Mouse (Mus musculus) neural tube, embryonic 15.5 days (tissue): Measurements from ENCODE around the gene Zmiz2. TPM values are rescaled to one million over a fixed set of nuclear protein-coding genes. Genes with fewer than 3 reads are reported as not detected.
"Not testable (repeated sequence)": the region's sequence is repeated elsewhere in the genome, so short reads cannot be mapped to it uniquely, and the experiment has no call there.

Source experiments
- ATAC-seq: fragments of 200-750 bp; cut with Nextera tagmentation; 2 replicates; pipeline ENCODE4 v1.8.0; 2017; ENCODE audit warnings: mild to moderate bottlenecking, moderate TSS enrichment, moderate library complexity; ENCODE audit not compliant: low FRiP score
- H3K27ac ChIP-seq: fragments of 300-500 bp; sonication (generic); replicated peaks from 2 replicates; pipeline ENCODE4 v1.5.1; 2015; ENCODE audit warnings: mild to moderate bottlenecking, inconsistent platforms
- H3K27me3 ChIP-seq: fragments of 300-500 bp; sonication (generic); replicated peaks from 2 replicates; pipeline ENCODE4 v1.6.1; 2015; ENCODE audit warnings: inconsistent platforms
- H3K36me3 ChIP-seq: fragments of 300-500 bp; sonication (generic); 2 replicates; pipeline ENCODE4 v1.6.1; 2015; ENCODE audit warnings: inconsistent platforms
- H3K4me1 ChIP-seq: fragments of 300-500 bp; sonication (generic); 2 replicates; pipeline ENCODE4 v1.6.1; 2015; ENCODE audit warnings: inconsistent platforms
- H3K4me2 ChIP-seq: fragments of 300-500 bp; sonication (generic); 2 replicates; pipeline ENCODE4 v1.6.1; 2015; ENCODE audit warnings: inconsistent platforms, mild to moderate bottlenecking, moderate library complexity
- H3K4me3 ChIP-seq: fragments of 300-500 bp; sonication (generic); replicated peaks from 2 replicates; pipeline ENCODE4 v1.5.1; 2015; ENCODE audit warnings: mild to moderate bottlenecking, inconsistent platforms
- H3K9ac ChIP-seq: fragments of 300-500 bp; sonication (generic); replicated peaks from 2 replicates; pipeline ENCODE4 v1.6.1; 2015; ENCODE audit warnings: mild to moderate bottlenecking, inconsistent platforms
- H3K9me3 ChIP-seq: fragments of 300-500 bp; sonication (generic); replicated peaks from 2 replicates; pipeline ENCODE4 v1.6.1; 2016; ENCODE audit warnings: inconsistent platforms
- whole genome bisulfite sequencing: fragments of 180-500 bp; shearing (Covaris S2); methylation state at CpG from one replicate; pipeline ENCODE4 v1.1.7; 2015; ENCODE audit warnings: mixed read lengths; 5-methylcytosine and 5-hydroxymethylcytosine counted together
- polyA plus RNA-seq: library from polyadenylated mRNA; unstranded; fragments of >200 nt; fragmentation: Nextera tagmentation; extraction: Ambion mirVana; gene quantifications from 2 replicates; pipeline ENCODE4 v1.2.1, GENCODE M21; 2015

Gene Zmiz2
- polyA plus RNA-seq = 24.8 and 28.3 TPM in 2 replicates

- Histone ChIP-seq H3K9me3 (no peaks in the 10 kb centered on the region), H3K27me3 (no peaks in the 10 kb centered on the region), H3K27ac (peak within 1 kb of the TSS; percentile 94), H3K36me3 (peaks cover 12% of the 10 kb centered on the region), H3K9ac (peak within 1 kb of the TSS; percentile 97), H3K4me2 (peak within 1 kb of the TSS; percentile 64), H3K4me3 (peak within 1 kb of the TSS; percentile 87), H3K4me1 (peaks cover 27% of the 10 kb centered on the region)
- peak; percentile 98 for ATAC-seq
- 6% methylated on average over 51 of the region's 60 CpGs for WGBS
These were observed at the start of gene Zmiz2 for GRCm38 (mm10) chr11:6388726-6389413. Gene Zmiz2 (plus strand): TSS chr11:6389074.

GRCm38 (mm10) chr11:6345956-6346355, 42.9 kb upstream of the Zmiz2 start:
- H3K4me2 ChIP-seq = no peak overlapping the region
- no peak overlapping the region for H3K4me3 ChIP-seq
- H3K27me3 ChIP-seq = no peaks in the 10 kb centered on the region
- no peak overlapping the region for H3K27ac ChIP-seq
- H3K4me1 ChIP-seq = no peaks in the 10 kb centered on the region
- 98% methylated on average over 4 of the region's 4 CpGs for WGBS
- no peak overlapping the region for H3K9ac ChIP-seq
- no peaks in the 10 kb centered on the region for H3K9me3 ChIP-seq
- H3K36me3 ChIP-seq = peaks cover 92% of the 10 kb centered on the region
- ATAC-seq = no peak

DNA sequence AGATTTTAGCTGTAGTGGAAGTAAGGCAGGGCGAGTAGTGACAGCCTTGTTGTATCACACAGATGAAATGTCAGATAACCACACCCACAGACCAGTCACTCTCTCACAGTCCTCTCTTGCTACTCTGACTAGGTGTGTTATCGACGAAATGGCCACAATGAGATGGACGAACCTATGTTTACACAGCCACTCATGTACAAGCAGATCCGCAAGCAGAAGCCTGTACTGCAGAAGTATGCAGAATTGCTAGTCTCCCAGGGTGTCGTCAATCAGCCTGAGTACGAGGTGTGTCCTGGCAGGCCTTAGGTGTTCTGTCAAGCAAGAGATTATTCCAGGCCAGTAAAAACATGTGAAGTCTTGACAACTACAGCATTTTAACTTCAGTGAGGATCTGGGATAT, 41.9 kb upstream of the Zmiz2 start:
- no peak overlapping the region for H3K4me2 ChIP-seq
- no peaks in the 10 kb centered on the region for H3K4me1 ChIP-seq
- H3K36me3 ChIP-seq = peaks cover 89% of the 10 kb centered on the region
- no peaks in the 10 kb centered on the region for H3K9me3 ChIP-seq
- no peaks in the 10 kb centered on the region for H3K27me3 ChIP-seq
- ATAC-seq = no peak
- H3K9ac ChIP-seq = no peak overlapping the region
- WGBS = 93% methylated on average over 7 of the region's 7 CpGs
- no peak overlapping the region for H3K4me3 ChIP-seq
- H3K27ac ChIP-seq = no peak overlapping the region

DNA sequence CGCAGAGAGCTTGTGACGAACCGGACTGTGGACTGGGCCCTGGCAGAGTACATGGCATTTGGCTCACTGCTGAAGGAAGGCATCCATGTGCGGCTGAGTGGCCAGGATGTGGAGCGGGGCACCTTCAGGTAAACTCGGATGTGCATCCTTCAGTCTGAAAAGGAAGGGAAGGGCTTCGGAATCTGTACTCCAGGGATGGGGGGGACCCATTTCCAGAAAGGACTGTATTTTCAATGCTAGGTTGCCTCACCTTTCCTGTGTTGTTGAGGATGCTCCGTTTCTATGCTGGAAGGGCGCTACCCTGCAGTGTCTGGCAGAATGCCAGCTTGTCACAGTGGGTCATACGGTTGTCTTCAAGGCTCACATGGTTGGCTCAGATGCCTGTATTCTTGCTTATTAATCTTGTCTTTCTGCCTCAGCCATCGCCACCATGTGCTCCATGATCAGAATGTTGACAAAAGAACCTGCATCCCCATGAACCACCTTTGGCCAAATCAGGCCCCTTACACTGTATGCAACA, 40.1 kb upstream of the Zmiz2 start:
- Histone ChIP-seq H3K27me3 (no peaks in the 10 kb centered on the region), H3K4me3 (no peak overlapping the region), H3K9me3 (no peaks in the 10 kb centered on the region), H3K27ac (no peak overlapping the region), H3K36me3 (peaks cover 91% of the 10 kb centered on the region), H3K9ac (no peak overlapping the region), H3K4me2 (no peak overlapping the region), H3K4me1 (no peaks in the 10 kb centered on the region)
- ATAC-seq = no peak
- 86% methylated on average over 11 of the region's 11 CpGs for WGBS

DNA sequence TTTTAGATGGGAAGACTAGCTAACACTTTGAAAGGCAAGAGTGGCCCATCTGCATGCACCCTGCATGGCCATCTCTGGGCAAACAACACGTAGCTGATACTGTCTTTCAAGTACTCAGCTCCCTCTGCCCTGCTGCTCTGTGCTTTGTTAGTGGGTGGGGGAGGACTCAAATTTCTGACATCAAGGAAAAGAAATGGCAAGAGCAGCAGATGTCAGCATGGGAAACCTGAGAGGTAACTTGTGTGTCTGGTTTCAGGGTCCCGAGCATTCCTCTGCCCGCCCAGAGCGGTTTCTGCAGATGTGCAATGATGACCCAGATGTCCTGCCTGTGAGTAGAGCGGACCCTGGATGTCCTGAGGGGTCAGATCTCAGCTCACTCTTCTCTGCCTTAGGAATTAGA, 39.3 kb upstream of the Zmiz2 start:
- Histone ChIP-seq H3K36me3 (peaks cover 88% of the 10 kb centered on the region), H3K4me1 (no peaks in the 10 kb centered on the region), H3K9ac (no peak overlapping the region), H3K4me2 (no peak overlapping the region), H3K27me3 (no peaks in the 10 kb centered on the region), H3K4me3 (no peak overlapping the region), H3K9me3 (no peaks in the 10 kb centered on the region), H3K27ac (no peak overlapping the region)
- ATAC-seq = no peak
- WGBS = 97% methylated on average over 5 of the region's 5 CpGs

GRCm38 (mm10) chr11:6355106-6355505, 33.8 kb upstream of the Zmiz2 start:
- Histone ChIP-seq H3K27ac (no peak overlapping the region), H3K9me3 (no peaks in the 10 kb centered on the region), H3K9ac (no peak overlapping the region), H3K36me3 (peaks cover 65% of the 10 kb centered on the region), H3K4me3 (no peak overlapping the region), H3K4me2 (no peak overlapping the region), H3K27me3 (no peaks in the 10 kb centered on the region), H3K4me1 (no peaks in the 10 kb centered on the region)
- no peak for ATAC-seq
- 89% methylated on average over 4 of the region's 4 CpGs for WGBS

GRCm38 (mm10) chr11:6364581-6365275, 24.1 kb upstream of the Zmiz2 start:
- Histone ChIP-seq H3K4me1 (no peaks in the 10 kb centered on the region), H3K4me3 (no peak overlapping the region), H3K27ac (no peak overlapping the region), H3K27me3 (no peaks in the 10 kb centered on the region), H3K4me2 (no peak overlapping the region), H3K9me3 (no peaks in the 10 kb centered on the region), H3K9ac (no peak overlapping the region), H3K36me3 (no peaks in the 10 kb centered on the region)
- no peak for ATAC-seq
- WGBS = 91% methylated on average over 9 of the region's 9 CpGs

- no peaks in the 10 kb centered on the region for H3K9me3 ChIP-seq
- no peaks in the 10 kb centered on the region for H3K36me3 ChIP-seq
- no peaks in the 10 kb centered on the region for H3K4me1 ChIP-seq
- H3K9ac ChIP-seq = no peak overlapping the region
- peak; percentile 79; the same call in 1 of the 2 replicates for ATAC-seq
- H3K27me3 ChIP-seq = no peaks in the 10 kb centered on the region
- H3K4me3 ChIP-seq = no peak overlapping the region
- H3K4me2 ChIP-seq = no peak overlapping the region
- WGBS = 21% methylated on average over 11 of the region's 11 CpGs
- H3K27ac ChIP-seq = no peak overlapping the region
These were observed 23.0 kb upstream of the Zmiz2 start for GRCm38 (mm10) chr11:6365885-6366284.

- Histone ChIP-seq H3K4me3 (no peak overlapping the region), H3K9ac (no peak overlapping the region), H3K4me2 (no peak overlapping the region), H3K36me3 (no peaks in the 10 kb centered on the region), H3K27me3 (no peaks in the 10 kb centered on the region), H3K9me3 (no peaks in the 10 kb centered on the region), H3K4me1 (no peaks in the 10 kb centered on the region), H3K27ac (no peak overlapping the region)
- ATAC-seq = no peak; the same call in 1 of the 2 replicates
- WGBS = 75% methylated on average over 6 of the region's 6 CpGs
These were observed 22.4 kb upstream of the Zmiz2 start for GRCm38 (mm10) chr11:6366434-6366833.

DNA sequence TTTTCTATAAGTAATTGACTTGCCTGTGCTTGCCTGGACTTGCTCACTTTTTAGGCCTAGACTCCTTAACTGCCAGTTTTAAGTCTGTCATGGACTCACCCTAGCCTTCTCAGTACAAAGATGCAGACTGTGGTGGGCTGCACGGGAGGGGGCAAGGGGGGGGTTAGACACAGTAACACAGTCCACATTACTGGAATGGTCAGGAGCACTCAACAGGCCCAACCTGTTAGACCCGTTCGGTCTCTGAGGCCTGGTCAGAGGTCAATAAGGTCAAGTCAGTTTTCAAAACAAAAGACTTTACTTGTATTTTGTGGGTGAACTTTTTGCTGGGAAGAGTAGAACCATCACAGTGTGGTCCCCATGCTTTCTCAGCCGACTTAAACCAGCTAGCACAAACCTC, 21.7 kb upstream of the Zmiz2 start:
- H3K9me3 ChIP-seq = no peaks in the 10 kb centered on the region
- H3K36me3 ChIP-seq = no peaks in the 10 kb centered on the region
- no peak overlapping the region for H3K27ac ChIP-seq
- no peak for ATAC-seq
- H3K9ac ChIP-seq = no peak overlapping the region
- no peaks in the 10 kb centered on the region for H3K27me3 ChIP-seq
- H3K4me3 ChIP-seq = no peak overlapping the region
- H3K4me1 ChIP-seq = no peaks in the 10 kb centered on the region
- H3K4me2 ChIP-seq = no peak overlapping the region
- WGBS = 86% methylated on average over 4 of the region's 4 CpGs

DNA sequence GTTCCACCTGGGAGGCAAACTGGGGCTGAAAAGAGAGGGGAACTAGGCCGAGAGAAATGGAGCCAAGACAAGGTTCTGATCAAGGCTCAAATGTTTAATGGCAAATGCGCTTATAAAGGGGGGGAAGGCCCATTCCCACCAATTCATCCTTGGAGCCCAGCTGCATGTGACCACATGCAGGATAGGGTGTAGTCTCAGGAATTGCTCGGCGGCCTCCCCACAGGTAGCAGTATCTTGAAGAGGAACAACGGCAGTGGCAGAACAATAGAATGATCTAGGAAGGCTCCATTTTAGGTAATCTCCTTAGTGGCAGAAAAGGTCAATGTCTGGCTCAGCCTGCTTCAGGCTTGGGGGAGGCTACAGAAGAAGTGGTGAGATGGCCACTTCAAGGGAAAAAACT, 20.9 kb upstream of the Zmiz2 start:
- H3K4me2 ChIP-seq, H3K27me3 ChIP-seq, H3K9me3 ChIP-seq, H3K4me3 ChIP-seq, H3K4me1 ChIP-seq, ATAC-seq, H3K9ac ChIP-seq, H3K36me3 ChIP-seq, H3K27ac ChIP-seq: not testable (repeated sequence)
- 85% methylated on average over 5 of the region's 5 CpGs for WGBS
